Mouse (Mus musculus): ENCODE data around the gene Gm20773.

Gene Gm20773

GRCm38 (mm10) chrY:13493726-13494125 lies at the start of gene Gm20773:
Gene Gm20773 (plus strand): TSS chrY:13494026.
- no CpG with 5 or more reads among the region's 1 CpGs for WGBS

GRCm38 (mm10) chrY:13465479-13465878 lies 28.3 kb upstream of the Gm20773 start, which contains the start of gene Gm21866:
Gene Gm21866 (minus strand): TSS chrY:13465579.
- WGBS = 74% methylated on average over 2 of the region's 3 CpGs

All from cerebral cortex, adult 2 months (tissue).